Mouse (Mus musculus) intestine, embryonic 14.5 days (tissue): ENCODE data around the gene Tap2. TPM values are rescaled to one million over a fixed set of nuclear protein-coding genes. Genes with fewer than 3 reads are reported as not detected.

Source experiments
- ATAC-seq: fragments of 200-750 bp; cut with Nextera tagmentation; replicated peaks from 2 replicates; pipeline ENCODE4 v1.8.0; 2017; ENCODE audit warnings: low read depth, moderate number of reproducible peaks, moderate TSS enrichment, moderate library complexity; ENCODE audit not compliant: low FRiP score, low TSS enrichment
- DNase-seq: peaks from one replicate; pipeline ENCODE4 v3.0.0-alpha.2; 2018; ENCODE audit warnings: low spot score
- H3K27ac ChIP-seq: fragments of 300-500 bp; sonication (generic); 2 replicates; pipeline ENCODE4 v1.5.1; 2014; ENCODE audit warnings: low read depth, mild to moderate bottlenecking, control low read depth
- H3K27me3 ChIP-seq: fragments of 300-500 bp; sonication (generic); replicated peaks from 2 replicates; pipeline ENCODE4 v1.6.1; 2014; ENCODE audit warnings: low read length, control low read depth; ENCODE audit not compliant: control insufficient read depth, insufficient read depth
- H3K36me3 ChIP-seq: fragments of 300-500 bp; sonication (generic); 2 replicates; pipeline ENCODE4 v1.6.1; 2014; ENCODE audit warnings: low read length, control low read depth; ENCODE audit not compliant: control insufficient read depth, insufficient read depth
- H3K4me1 ChIP-seq: fragments of 300-500 bp; sonication (generic); replicated peaks from 2 replicates; pipeline ENCODE4 v1.6.1; 2014; ENCODE audit warnings: low read length, control low read depth, mixed read lengths; ENCODE audit not compliant: control insufficient read depth, insufficient read depth
- H3K4me2 ChIP-seq: fragments of 300-500 bp; sonication (generic); 2 replicates; pipeline ENCODE4 v1.6.1; 2014; ENCODE audit warnings: low read length
- H3K4me3 ChIP-seq: fragments of 300-500 bp; sonication (generic); 2 replicates; pipeline ENCODE4 v1.5.1; 2014; ENCODE audit warnings: low read depth, low read length, control low read depth, mixed read lengths
- H3K9ac ChIP-seq: fragments of 300-500 bp; sonication (generic); 2 replicates; pipeline ENCODE4 v1.6.1; 2014; ENCODE audit warnings: mild to moderate bottlenecking, low read length
- H3K9me3 ChIP-seq: fragments of 300-500 bp; sonication (generic); 2 replicates; pipeline ENCODE4 v1.6.1; 2016; ENCODE audit warnings: low read length, control low read depth; ENCODE audit not compliant: control insufficient read depth
- WGBS: fragments of 180-500 bp; shearing (Covaris S2); extraction: QIAGEN DNeasy Blood & Tissue Kit; methylation state at CpG from one replicate; pipeline ENCODE4 v1.1.7; 2014; 5-methylcytosine and 5-hydroxymethylcytosine counted together
- polyA plus RNA-seq: library from polyadenylated mRNA; unstranded; fragments of >200 nt; fragmentation: Nextera tagmentation; extraction: Ambion mirVana; gene quantifications from 2 replicates; pipeline ENCODE4 v1.2.1, GENCODE M21; 2014

Gene Tap2
- polyA plus RNA-seq, 1 experiment from 2014 or later, result 2.2 TPM

GRCm38 (mm10) chr17:34256501-34256900 lies 53.2 kb downstream of the Tap2 start:
- Histone ChIP-seq H3K27ac (no peak overlapping the region), H3K27me3 (peaks cover 5% of the 10 kb centered on the region; the same call in 1 of the 2 replicates), H3K4me2 (no peak overlapping the region), H3K9me3 (no peaks in the 10 kb centered on the region; the same call in 1 of the 2 replicates), H3K36me3 (no peaks in the 10 kb centered on the region), H3K9ac (no peak overlapping the region), H3K4me3 (no peak overlapping the region), H3K4me1 (peaks cover 12% of the 10 kb centered on the region)
- ATAC-seq (no peak), DNase-seq (no peak)
- 79% methylated on average over 5 of the region's 5 CpGs for WGBS

- DNase-seq (peak; percentile 88), ATAC-seq (no peak)
- Histone ChIP-seq H3K36me3 (no peaks in the 10 kb centered on the region), H3K4me2 (no peak within 1 kb of the TSS), H3K27me3 (peaks cover 11% of the 10 kb centered on the region; the same call in 1 of the 2 replicates), H3K9me3 (no peaks in the 10 kb centered on the region; the same call in 1 of the 2 replicates), H3K27ac (no peak within 1 kb of the TSS), H3K4me3 (no peak within 1 kb of the TSS), H3K4me1 (peaks cover 15% of the 10 kb centered on the region), H3K9ac (no peak within 1 kb of the TSS)
- WGBS, result 71% methylated on average over 11 of the region's 11 CpGs
Measured at GRCm38 (mm10) chr17:34257594-34258375, 54.5 kb downstream of the Tap2 start, which contains the start of gene H2-Ab1. Gene H2-Ab1 (plus strand): TSS chr17:34257689.

- H3K9ac ChIP-seq, result no peak overlapping the region
- no peak overlapping the region for H3K4me2 ChIP-seq
- H3K4me1 ChIP-seq, result peaks cover 19% of the 10 kb centered on the region
- no peak overlapping the region for H3K27ac ChIP-seq
- peaks cover 33% of the 10 kb centered on the region for H3K27me3 ChIP-seq
- ATAC-seq (no peak), DNase-seq (no peak)
- no peaks in the 10 kb centered on the region for H3K36me3 ChIP-seq
- 34% methylated on average over 5 of the region's 5 CpGs for WGBS
- no peak overlapping the region for H3K4me3 ChIP-seq
- H3K9me3 ChIP-seq, result no peaks in the 10 kb centered on the region
Measured at GRCm38 (mm10) chr17:34260551-34260950, 57.2 kb downstream of the Tap2 start.

GRCm38 (mm10) chr17:34261502-34261901 lies 58.2 kb downstream of the Tap2 start:
- Histone ChIP-seq H3K4me2 (no peak overlapping the region), H3K27ac (no peak overlapping the region), H3K4me1 (peaks cover 19% of the 10 kb centered on the region), H3K27me3 (peaks cover 33% of the 10 kb centered on the region), H3K36me3 (no peaks in the 10 kb centered on the region), H3K9me3 (no peaks in the 10 kb centered on the region), H3K9ac (no peak overlapping the region), H3K4me3 (no peak overlapping the region)
- peak; percentile 70 for ATAC-seq
- WGBS, result 28% methylated on average over 4 of the region's 4 CpGs
- DNase-seq, result peak; percentile 74

- 0% methylated on average over 8 of the region's 8 CpGs for WGBS
- Histone ChIP-seq H3K9me3 (no peaks in the 10 kb centered on the region), H3K9ac (no peak overlapping the region)
Measured at GRCm38 (mm10) chr17:34263068-34263467, 59.7 kb downstream of the Tap2 start.

GRCm38 (mm10) chr17:34263811-34264371 lies 60.6 kb downstream of the Tap2 start:
- H3K9me3 ChIP-seq, result no peaks in the 10 kb centered on the region
- peak; percentile 64 for DNase-seq
- 7% methylated on average over 14 of the region's 14 CpGs for WGBS
- peak overlapping the region; percentile 40 for H3K4me3 ChIP-seq
- H3K36me3 ChIP-seq, result no peaks in the 10 kb centered on the region
- H3K27me3 ChIP-seq, result peaks cover 28% of the 10 kb centered on the region
- H3K9ac ChIP-seq, result no peak overlapping the region
- ATAC-seq, result no peak
- peak overlapping the region; percentile 96 for H3K4me2 ChIP-seq
- H3K4me1 ChIP-seq, result peaks cover 19% of the 10 kb centered on the region
- H3K27ac ChIP-seq, result no peak overlapping the region

More at GRCm38 (mm10) chr17:34263068-34263467, 59.7 kb downstream of the Tap2 start:
- no peaks in the 10 kb centered on the region for H3K36me3 ChIP-seq
- peaks cover 19% of the 10 kb centered on the region for H3K4me1 ChIP-seq
- peaks cover 33% of the 10 kb centered on the region for H3K27me3 ChIP-seq
- no peak overlapping the region for H3K27ac ChIP-seq
- peak; percentile 81; the same call in 1 of the 2 replicates for ATAC-seq
- H3K4me3 ChIP-seq, result peak overlapping the region; percentile 40
- peak overlapping the region; percentile 96 for H3K4me2 ChIP-seq
- DNase-seq, result peak; percentile 92

GRCm38 (mm10) chr17:34264452-34265351 lies 61.4 kb downstream of the Tap2 start:
- peaks cover 28% of the 10 kb centered on the region for H3K27me3 ChIP-seq
- ATAC-seq (peak; percentile 34; the same call in 1 of the 2 replicates), DNase-seq (peak; percentile 81)
- H3K9ac ChIP-seq, result peak overlapping the region; percentile 47
- H3K36me3 ChIP-seq, result no peaks in the 10 kb centered on the region
- no peaks in the 10 kb centered on the region for H3K9me3 ChIP-seq
- 1% methylated on average over 85 of the region's 93 CpGs for WGBS
- H3K4me2 ChIP-seq, result peak overlapping the region; percentile 96
- peaks cover 19% of the 10 kb centered on the region for H3K4me1 ChIP-seq
- no peak overlapping the region for H3K27ac ChIP-seq
- H3K4me3 ChIP-seq, result peak overlapping the region; percentile 40
